Mouse (Mus musculus): ENCODE measurements around the gene Nlgn3.

The Nlgn3 gene

DNA sequence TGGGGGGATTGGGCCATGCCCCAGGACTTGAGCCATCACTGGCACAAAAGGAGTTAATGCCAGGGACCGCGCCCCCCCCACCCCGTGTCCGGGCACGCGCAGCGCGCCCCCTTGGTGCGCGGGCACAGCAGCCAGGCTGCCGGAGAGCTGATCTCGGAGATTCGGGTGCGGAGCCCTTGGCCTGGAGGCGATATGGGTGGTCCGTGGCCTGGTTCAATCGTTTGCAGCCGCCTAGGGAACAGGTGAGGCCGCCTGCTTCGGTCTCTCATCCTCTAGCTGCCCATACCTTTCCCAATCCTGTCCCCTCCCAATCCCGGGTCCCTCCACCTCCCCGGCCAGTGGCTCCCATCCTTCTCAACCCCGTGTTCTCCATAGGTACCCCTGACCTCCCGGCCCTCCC, at the start of gene Nlgn3:
Gene Nlgn3, plus strand, starts transcription at position 114 of the 400 bp plus-strand sequence.
- no peak for DNase-seq

DNA sequence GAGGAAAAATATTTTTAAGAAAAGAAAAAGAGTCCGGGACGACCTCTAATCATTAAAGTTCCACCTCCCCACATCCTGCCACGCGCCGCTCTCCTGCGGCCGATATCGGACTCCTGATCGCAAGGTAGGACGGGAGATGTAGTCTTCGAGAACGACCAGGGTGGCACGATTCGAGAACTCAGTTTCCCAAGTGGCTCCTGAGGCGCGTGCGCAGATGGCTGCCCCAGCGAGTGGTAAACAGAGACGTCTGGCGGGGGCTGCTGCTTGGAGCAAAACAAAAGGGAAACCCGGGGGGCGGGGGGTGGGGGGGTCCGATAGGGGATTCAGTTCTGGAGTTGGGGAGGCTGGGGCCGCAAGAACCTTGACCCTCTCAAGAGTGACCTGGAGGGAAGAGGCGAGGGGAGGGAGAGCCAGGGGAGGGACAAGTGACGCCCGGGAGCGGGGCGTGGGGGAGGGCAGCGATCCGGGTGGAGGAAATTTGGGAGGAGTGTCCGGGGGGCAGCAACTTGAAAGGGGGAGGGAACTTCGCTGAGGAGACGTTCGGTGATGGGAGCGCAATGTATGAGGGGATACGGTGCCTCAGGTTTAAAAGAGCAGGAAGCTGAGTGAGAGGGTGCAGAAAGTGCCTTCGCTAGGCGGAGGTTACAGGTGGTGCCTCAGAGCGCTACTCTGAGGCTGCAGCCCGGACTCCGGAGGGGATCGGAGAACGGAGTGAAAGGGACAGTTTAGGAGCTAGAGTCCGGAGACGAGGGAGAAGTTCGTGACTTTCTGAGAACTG, 44.8 kb upstream of the Nlgn3 start, which contains the start of gene Foxo4:
Gene Foxo4, plus strand, starts transcription at position 577 of the 778 bp plus-strand sequence.
- peak; percentile 92 for DNase-seq

DNA sequence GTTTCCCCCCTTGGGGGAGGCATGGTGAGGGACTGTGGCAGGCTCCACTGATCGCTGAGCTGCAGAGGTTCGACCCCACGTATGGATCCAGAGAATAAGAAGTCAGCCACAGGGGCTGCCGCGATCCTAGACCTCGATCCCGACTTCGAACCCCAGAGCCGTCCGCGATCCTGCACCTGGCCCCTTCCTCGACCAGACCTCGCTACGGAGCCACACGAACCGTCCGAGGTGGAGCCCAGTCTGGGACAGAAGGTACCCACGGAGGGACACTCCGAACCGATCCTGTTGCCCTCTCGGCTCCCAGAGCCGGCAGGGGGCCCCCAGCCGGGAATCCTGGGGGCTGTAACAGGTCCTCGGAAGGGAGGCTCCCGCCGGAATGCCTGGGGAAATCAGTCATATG, 44.2 kb upstream of the Nlgn3 start:
- DNase-seq, result no peak

DNA sequence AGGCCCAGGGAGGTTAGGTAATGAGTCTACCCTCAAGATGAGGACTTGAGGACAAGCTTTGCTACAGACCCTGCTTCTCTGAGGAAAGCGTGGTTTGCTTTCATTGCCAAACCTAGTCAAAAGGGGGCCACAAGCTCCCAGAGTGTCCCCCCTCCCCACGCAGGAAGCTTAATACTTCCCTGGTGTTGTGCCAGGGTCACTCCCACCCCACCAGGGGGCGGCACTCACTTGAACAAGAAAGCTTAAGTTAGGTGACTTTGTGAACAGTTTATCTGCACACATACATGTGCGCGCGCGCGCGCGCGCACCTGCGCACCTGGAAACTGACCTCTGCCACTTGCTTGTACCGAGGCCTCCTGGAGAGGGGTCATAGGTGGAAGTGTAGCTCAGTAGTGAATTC, 42.4 kb upstream of the Nlgn3 start:
- DNase-seq, result peak; percentile 16

DNA sequence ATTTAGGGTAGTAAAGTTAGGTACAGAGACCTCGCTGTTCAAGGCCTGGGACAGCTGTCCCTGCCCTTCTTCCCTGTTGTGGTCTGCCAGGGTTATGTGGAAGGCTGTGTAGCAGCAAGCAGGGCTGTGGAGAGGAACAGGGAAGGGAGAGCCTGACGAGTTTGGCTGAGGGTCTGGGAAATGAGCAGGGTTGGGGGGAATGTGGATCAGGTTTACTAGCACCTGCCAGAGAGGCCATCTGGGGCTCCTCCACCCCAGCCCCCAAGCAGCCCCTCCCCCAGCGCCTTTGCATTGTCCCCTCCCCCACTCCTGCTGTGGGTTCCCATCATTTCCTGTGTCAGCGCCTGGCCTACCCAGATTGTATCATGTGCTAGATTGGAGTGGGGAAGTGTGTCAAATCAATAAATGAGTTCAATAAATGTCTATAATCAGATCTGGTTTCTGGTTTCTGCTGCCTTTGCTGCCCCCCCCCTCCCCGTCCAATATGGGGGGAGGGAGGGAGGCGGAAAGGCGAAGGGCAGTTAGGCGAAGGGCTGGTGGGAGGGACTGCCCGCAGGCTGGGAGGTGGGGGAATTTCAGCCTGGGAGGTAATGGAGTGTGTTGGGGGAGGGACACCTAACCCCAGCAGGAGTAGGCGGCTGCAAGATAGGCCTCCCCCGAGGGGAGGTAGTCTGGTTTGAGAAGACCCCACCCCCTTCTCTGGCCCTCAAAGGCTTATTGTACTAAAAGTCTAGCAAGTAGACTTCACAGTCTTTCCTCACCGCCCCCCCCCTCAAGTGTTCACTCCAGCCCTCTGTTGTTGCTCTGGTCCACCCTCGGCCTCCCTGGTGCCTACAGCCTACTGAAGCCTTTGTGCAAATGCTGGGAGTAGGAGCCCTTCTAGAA, 38.3 kb upstream of the Nlgn3 start:
- DNase-seq, result no peak

DNA sequence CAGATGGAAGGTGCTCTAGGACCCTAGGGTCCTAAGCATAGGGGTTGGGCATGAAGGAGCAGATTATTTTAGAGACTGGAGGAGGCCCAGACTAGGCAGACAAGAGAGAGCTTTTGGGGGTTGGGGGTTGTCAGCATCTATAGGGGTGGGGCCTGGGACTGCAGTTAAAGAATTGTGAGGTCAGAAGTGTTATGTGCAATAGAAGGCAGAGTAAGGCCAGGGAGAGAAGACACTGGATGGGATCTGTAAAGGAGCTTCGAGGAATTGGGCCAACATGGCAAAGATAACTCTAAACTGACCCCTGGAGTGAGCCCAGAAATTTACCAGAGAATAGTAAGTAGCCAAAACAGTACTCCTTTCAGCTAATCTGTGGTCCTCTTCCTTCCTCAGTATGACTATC, 35.1 kb upstream of the Nlgn3 start, which contains the start of gene Gm614:
Gene Gm614, minus strand, starts transcription at position 101 of the 400 bp plus-strand sequence.
- DNase-seq, result no peak

- DNase-seq, result no peak
Measured at GRCm38 (mm10) chrX:101266631-101267030, 32.3 kb upstream of the Nlgn3 start.

DNA sequence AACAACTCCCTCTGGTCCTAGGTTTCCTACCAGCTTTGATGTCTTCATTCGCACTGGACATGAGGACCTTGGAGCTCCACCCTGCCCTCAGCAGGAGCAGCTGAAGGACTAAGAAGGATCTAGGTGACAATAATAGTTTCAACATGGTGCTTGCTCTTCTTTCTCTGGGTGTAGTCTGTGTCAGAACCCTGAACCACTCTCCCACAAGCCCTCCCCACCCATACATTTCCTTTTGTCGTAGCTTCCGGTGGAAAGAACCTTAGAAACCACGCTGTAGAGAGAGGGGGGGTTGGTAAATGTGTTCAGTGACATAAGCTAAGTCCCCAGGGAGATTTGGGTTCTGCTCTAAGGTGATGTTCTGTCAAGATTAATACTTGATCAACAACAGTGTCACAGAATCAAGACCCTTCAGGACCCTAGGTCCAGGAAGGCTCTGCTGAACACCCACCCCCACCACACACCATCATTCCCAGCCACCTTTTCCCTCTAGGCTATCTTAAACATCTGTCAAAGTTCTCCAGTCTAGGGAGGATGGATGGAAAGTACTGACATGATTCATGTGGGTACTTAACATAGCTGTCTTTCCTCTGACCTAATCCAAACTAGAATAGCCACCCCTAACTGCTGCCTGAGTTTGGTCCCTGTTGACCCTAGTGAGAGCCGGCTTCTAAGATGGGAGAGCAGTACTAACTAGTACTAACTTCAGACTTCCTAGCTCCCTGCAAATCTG, 30.8 kb upstream of the Nlgn3 start, which contains the start of gene Il2rg:
Gene Il2rg, minus strand, starts transcription at position 231 of the 730 bp plus-strand sequence.
- no peak for DNase-seq

GRCm38 (mm10) chrX:101268755-101269124, 30.2 kb upstream of the Nlgn3 start, which contains the start of gene Gm20489:
TSS of gene Gm20489 (minus strand) at chrX:101269023.
- DNase-seq, result no peak

DNA sequence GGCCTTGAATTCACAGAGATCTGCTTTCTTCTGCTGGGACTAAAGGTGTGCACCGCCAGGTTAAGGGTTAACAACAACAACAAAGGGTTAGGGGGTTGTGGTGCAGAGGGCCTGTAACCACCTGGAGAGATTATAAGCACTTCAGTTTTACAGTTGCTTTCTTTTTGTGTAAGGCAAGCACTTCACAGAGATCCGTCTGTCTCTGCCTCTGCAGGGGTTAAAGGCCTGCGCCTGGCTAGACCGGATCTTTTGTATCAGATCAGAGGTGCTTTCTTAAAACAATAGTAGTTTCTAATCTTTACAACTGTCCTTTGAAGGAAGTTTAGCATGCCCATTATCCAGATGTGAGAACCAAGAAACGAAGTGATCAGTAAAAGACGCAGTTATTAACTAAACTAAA, 25.6 kb upstream of the Nlgn3 start:
- DNase-seq, result no peak

DNA sequence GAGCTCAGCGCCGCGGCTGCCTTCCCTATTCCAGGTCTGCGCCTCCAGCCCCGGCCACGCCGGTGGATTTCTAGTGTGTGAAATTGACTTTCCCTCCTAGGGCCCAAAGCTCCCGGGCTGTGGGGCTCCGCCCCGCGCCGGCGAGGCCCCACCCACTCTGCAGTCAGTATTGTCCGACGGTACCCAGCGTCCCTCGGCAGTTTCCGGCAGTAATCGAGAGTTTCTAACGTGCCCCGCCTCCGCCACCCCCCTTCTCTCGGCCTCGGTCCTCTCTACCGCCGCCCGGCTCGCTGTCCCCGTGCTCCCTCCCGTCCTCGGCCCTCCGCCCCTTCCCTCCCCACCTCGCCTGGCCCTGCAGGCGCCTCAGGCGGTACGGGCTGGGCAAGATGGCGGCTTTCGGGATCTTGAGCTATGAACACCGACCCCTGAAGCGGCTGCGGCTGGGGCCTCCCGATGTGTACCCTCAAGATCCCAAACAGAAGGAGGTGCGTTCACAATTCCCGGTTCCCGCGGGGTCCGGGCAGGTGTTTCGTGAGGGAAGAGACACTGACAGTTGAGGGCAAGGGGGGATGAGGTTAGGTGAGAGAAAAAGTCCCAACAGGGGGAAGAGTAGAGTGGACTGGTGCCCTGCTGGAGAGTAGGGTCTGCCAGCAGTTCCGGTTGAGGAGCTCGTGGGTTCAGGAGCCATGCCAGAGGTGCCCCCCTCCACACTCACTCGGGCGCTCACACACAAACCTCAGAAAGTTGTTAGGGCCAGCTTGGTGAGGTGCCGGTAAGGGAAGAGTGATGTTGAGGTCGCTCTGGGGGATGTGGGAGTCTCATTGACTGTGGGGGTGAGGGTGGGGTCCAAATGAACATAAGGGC, 24.9 kb upstream of the Nlgn3 start, which contains the start of gene Med12:
Gene Med12, plus strand, starts transcription at position 156 of the 864 bp plus-strand sequence.
- DNase-seq, result peak; percentile 93

GRCm38 (mm10) chrX:101282813-101283212, 16.2 kb upstream of the Nlgn3 start:
- DNase-seq, result no peak

- DNase-seq, result peak; percentile 46
Measured at GRCm38 (mm10) chrX:101285534-101285933, 13.4 kb upstream of the Nlgn3 start.

GRCm38 (mm10) chrX:101285953-101286670, 12.9 kb upstream of the Nlgn3 start:
- no peak for DNase-seq

GRCm38 (mm10) chrX:101287543-101287942, 11.4 kb upstream of the Nlgn3 start:
- DNase-seq, result no peak

GRCm38 (mm10) chrX:101288432-101288831, 10.5 kb upstream of the Nlgn3 start:
- DNase-seq, result no peak

DNA sequence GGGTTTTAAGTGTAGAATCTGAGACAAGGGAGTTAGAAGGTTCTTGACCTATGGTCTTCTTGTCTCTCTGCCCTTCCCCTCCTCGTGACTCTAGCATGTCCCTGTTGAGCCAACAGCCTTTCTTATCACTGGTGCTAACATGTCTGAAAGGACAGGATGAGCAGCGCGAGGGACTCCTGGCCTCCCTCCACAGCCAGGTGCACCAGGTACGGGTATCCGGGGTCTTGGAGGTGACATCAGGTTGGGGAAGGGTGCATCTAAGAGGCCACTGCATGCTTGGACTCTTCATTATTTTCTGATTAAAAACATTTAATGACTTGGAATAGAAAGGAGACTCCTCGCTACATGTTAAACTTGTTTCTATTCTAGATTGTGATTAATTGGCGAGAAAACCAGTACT, 9.9 kb upstream of the Nlgn3 start:
- DNase-seq, result no peak

DNA sequence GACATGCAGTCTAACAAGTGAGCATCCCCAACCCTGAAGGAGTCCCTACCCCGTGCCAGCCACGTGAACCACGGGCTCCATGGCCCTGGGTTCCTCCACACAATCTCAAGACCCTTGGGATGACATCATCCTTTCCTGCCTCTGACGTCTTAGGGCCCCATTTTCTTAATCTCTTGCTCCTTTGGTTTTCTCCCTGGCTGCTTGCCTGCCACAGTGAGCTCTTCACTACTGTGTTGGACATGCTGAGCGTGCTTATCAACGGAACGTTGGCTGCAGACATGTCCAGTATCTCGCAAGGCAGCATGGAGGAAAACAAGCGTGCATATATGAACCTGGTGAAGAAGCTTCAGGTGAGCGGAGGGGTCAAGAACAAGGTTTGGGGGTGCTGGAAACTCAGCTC, 8.9 kb upstream of the Nlgn3 start:
- DNase-seq, result no peak

DNA sequence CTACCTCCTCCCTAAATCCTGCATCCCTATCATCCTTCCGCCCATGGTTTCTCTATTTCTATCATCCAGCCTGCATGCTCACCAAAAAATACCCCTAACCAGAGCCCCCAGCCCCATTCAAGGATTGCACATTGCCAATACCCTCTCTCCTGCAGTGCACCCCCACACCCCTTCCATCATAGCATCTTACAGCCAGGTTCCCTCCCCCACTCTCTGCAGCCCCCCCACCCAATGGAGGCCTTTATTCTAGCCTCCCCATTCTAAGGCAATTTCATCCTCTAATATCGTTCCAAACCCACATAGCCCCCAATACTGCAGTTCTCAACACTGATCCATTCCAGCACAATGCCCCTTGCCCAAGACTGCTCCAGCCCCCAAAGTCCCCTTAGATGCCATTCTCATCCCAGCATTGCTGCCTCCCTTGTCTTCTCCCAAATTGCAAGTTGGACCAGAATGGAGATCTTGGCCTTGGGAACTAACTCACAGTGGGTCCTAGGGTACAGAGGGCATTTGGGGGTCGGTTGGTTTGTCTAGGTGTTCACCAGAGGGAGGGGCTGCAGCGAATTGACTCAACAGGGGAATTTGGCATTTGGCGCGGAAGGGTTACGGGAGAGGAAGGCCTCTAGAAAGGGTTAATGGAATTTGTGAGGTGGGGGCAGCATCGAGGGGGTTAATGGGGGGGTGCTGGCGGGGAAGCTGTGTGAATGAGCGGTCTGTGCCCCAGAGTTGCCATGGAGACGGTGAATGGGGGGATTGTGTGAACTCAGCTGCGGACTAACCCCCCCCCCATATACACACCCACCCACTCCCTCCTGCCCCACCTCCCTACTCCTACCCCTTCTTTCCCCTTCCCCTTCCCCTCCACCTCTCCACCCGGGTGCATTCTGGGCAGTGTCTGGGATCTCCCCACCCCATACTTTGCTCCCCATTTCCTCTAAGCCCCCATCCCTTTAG, 782 bp downstream of the Nlgn3 start:
- no peak for DNase-seq

Measured in kidney, adult 9 months (tissue).